Mouse (Mus musculus) testis, adult 2 months (tissue): ENCODE data around the gene Hlf.

Experiments
- CTCF ChIP-seq: fragments of 200-500 bp; IDR thresholded peaks from 2 replicates; pipeline ENCODE4 v1.5.1; 2012; ENCODE audit warnings: low read depth, mild to moderate bottlenecking, inconsistent platforms, low read length, moderate library complexity; ENCODE audit not compliant: control insufficient read depth, insufficient read depth, insufficient replicate concordance
- POLR2A ChIP-seq: fragments of 200-500 bp; IDR thresholded peaks from 2 replicates; pipeline ENCODE4 v1.6.1; 2012; ENCODE audit warnings: low read depth, mild to moderate bottlenecking, inconsistent platforms, low read length, moderate library complexity; ENCODE audit not compliant: control insufficient read depth

GRCm38 (mm10) chr11:90306993-90307392, 83.7 kb downstream of the Hlf start:
- TF ChIP-seq CTCF: peak; percentile 28; the same call in 1 of the 2 replicates
- no peak for TF ChIP-seq POLR2A
